Mouse (Mus musculus) lung, embryonic 15.5 days (tissue): ENCODE data around the gene Gm10778. TPM values are rescaled to one million over a fixed set of nuclear protein-coding genes. Genes with fewer than 3 reads are reported as not detected.
A peak's percentile ranks its signal among the peaks of the same experiment; 100 is the strongest.
"Not testable (repeated sequence)": the region's sequence is repeated elsewhere in the genome, so short reads cannot be mapped to it uniquely, and the experiment has no call there.

ENCODE experiments used
- ATAC-seq: fragments of 200-750 bp; cut with Nextera tagmentation; 2 replicates; pipeline ENCODE4 v1.8.0; 2017; ENCODE audit warnings: moderate number of reproducible peaks, borderline replicate concordance; ENCODE audit not compliant: low FRiP score, low TSS enrichment; ENCODE audit errors: extremely low read depth
- H3K27ac ChIP-seq: fragments of 300-500 bp; sonication (generic); 2 replicates; pipeline ENCODE4 v1.5.1; 2015; ENCODE audit warnings: moderate library complexity, mild to moderate bottlenecking, inconsistent platforms
- H3K27me3 ChIP-seq: fragments of 300-500 bp; sonication (generic); 2 replicates; pipeline ENCODE4 v1.6.1; 2015; ENCODE audit warnings: inconsistent platforms
- H3K36me3 ChIP-seq: fragments of 300-500 bp; sonication (generic); 2 replicates; pipeline ENCODE4 v1.6.1; 2015; ENCODE audit warnings: inconsistent platforms
- H3K4me1 ChIP-seq: fragments of 300-500 bp; sonication (generic); 2 replicates; pipeline ENCODE4 v1.6.1; 2015; ENCODE audit warnings: inconsistent platforms
- H3K4me2 ChIP-seq: fragments of 300-500 bp; sonication (generic); 2 replicates; pipeline ENCODE4 v1.6.1; 2015; ENCODE audit warnings: inconsistent platforms, mild to moderate bottlenecking, moderate library complexity
- H3K4me3 ChIP-seq: fragments of 300-500 bp; sonication (generic); 2 replicates; pipeline ENCODE4 v1.5.1; 2015; ENCODE audit warnings: mild to moderate bottlenecking, inconsistent platforms
- H3K9ac ChIP-seq: fragments of 300-500 bp; sonication (generic); 2 replicates; pipeline ENCODE4 v1.6.1; 2015; ENCODE audit warnings: inconsistent platforms
- H3K9me3 ChIP-seq: fragments of 300-500 bp; sonication (generic); 2 replicates; pipeline ENCODE4 v1.6.1; 2016; ENCODE audit warnings: inconsistent platforms
- WGBS: fragments of 180-500 bp; shearing (Covaris S2); methylation state at CpG from one replicate; pipeline ENCODE4 v1.1.7; 2015; 5-methylcytosine and 5-hydroxymethylcytosine counted together
- polyA plus RNA-seq: library from polyadenylated mRNA; unstranded; fragments of >200 nt; fragmentation: Nextera tagmentation; extraction: Ambion mirVana; gene quantifications from 2 replicates; pipeline ENCODE4 v1.2.1, GENCODE M21; 2015

Gene Gm10778
- 4.3 and 4.7 TPM in 2 replicates for polyA plus RNA-seq

DNA sequence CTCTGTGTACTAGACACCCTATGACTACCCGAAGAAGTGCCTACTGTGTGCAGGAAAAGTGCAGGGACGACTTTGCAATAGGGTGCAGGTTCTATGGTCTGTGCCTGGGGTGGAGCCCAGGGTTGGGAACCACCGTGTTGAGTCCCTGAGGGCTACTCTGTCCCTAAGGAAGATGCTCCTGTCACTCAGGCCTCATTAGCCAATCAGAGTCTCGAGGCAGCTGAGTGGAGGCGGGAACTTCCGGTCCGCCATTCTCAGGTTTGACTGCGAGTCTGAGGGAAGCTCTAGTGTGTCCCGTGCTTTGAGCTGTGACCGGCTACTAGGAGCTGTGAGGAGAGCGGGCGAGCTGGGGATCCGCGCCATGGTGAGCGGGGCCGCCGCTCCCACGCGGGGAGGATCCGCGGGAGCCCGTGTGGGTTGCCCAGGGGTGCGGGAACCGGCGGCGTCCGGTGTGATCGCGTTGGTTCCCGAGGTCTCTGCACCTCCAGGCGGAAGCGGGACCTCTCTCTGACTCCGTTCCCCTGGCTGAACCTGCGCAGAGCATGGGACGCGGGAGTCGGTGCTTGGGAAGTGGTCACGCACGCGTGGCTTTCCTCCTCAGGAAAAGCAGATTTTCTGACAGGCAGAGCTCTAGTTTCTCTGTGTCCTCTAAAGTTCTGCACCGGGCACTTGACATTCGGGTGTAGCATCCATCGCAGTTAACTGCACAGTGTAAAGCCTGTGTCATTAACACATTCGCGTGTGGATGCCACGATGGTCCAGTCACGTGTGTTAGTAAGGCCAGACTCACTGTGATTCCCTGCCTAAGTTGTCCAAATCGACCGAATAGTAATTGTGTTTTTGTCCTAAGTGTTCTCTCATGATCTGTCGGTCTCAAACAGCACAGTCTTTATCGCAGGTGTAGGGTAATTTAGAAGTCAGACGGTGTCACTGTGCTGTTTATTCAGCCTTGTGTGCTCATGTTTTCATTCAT, at the start of gene Gm10778:
TSS of gene Gm10778 (plus strand) at position 257 of the 973 bp plus-strand sequence.
- not testable (repeated sequence) for H3K36me3 ChIP-seq, H3K27me3 ChIP-seq, H3K9me3 ChIP-seq, H3K4me1 ChIP-seq
- Histone ChIP-seq H3K4me3 (peak within 1 kb of the TSS; percentile 58), H3K9ac (peak within 1 kb of the TSS; percentile 63), H3K4me2 (peak within 1 kb of the TSS; percentile 65), H3K27ac (peak within 1 kb of the TSS; percentile 73; the same call in 1 of the 2 replicates)
- ATAC-seq: peak; percentile 94
- WGBS: 1% methylated on average over 42 of the region's 52 CpGs

DNA sequence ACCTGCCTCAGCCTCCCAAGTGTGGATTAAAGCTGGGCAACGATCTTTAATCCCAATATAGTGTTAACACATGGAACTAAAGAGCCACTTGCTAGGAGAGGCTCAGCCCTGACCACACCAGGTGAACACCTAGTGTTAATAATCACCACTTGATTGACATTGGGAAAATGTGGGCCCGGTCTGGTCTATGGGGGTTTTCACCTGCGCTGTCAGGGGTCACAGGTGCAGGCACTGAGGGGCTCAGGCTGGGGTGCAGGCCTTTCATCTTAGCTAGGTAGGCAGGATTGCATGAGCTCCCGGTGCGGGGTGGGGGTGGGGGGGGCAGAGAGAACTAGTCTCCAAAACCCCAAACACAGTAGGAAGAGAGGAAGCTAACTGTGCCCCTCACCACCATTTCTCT, 49.2 kb upstream of the Gm10778 start:
- no peaks in the 10 kb centered on the region for H3K36me3 ChIP-seq
- no peak overlapping the region for H3K9ac ChIP-seq
- no peak overlapping the region for H3K4me2 ChIP-seq
- peaks cover 59% of the 10 kb centered on the region for H3K4me1 ChIP-seq
- no peak for ATAC-seq
- H3K4me3 ChIP-seq: no peak overlapping the region
- H3K27ac ChIP-seq: 0 out of 2 replicates have a peak overlapping the region, but pooled peaks have one; percentile 84
- 56% methylated on average over 5 of the region's 5 CpGs for WGBS
- no peaks in the 10 kb centered on the region for H3K9me3 ChIP-seq
- 0 out of 2 replicates have a peak, but pooled peaks cover 10% of the 10 kb centered on the region for H3K27me3 ChIP-seq

DNA sequence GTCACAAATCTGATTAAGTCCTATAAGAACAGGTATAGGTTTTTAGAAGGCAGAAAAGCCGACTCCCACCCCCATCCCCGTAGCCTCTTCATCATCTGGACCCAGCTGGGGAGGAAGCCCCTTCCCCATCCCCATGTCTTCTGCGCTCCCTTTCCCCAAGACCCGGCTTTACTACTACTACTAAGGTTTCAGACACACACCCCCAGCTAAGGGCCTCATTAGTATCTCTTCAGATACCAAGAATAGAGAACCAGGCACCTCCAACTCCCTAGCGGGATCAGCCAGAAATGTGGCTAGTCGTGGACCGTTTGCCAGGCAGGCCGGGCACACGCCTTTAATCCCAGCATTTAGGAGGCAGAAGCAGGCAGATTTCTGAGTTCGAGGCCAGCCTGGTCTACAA, 48.8 kb upstream of the Gm10778 start:
- no peak for ATAC-seq
- no peak overlapping the region for H3K9ac ChIP-seq
- H3K27ac ChIP-seq: peak overlapping the region; percentile 84
- no peak overlapping the region for H3K4me2 ChIP-seq
- H3K36me3 ChIP-seq: no peaks in the 10 kb centered on the region
- H3K4me1 ChIP-seq: peaks cover 61% of the 10 kb centered on the region
- no peaks in the 10 kb centered on the region for H3K9me3 ChIP-seq
- no peak overlapping the region for H3K4me3 ChIP-seq
- WGBS: 51% methylated on average over 10 of the region's 10 CpGs
- 0 out of 2 replicates have a peak, but pooled peaks cover 7% of the 10 kb centered on the region for H3K27me3 ChIP-seq

DNA sequence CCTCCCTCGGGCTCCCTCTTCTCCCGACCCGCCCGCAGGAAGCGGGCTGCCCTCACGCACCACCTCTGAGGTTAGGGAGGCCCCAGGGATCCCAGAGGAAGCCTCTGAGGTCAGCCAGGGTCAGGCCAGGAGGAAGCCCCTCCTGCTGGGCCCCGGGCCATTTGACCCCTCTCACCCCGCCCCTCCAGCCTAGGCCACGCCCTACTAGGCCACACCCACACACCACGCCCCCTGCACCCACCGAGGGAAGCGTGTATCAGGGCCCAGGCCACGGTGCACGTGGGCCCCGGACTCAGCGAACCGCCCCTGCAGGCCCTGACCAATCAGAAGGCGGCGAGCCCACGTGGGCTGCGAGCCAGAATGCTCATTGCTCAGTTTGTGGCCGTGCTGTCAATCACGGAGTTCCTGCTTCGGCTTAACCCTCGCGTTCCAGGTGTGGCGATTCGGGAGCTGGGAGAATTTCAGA, 48.1 kb upstream of the Gm10778 start, which contains the start of gene Tle6:
TSS of gene Tle6 (minus strand) at position 336 of the 466 bp plus-strand sequence.
- H3K27me3 ChIP-seq: no peaks in the 10 kb centered on the region
- H3K4me3 ChIP-seq: peak within 1 kb of the TSS; percentile 34
- peak; percentile 82 for ATAC-seq
- no peak within 1 kb of the TSS for H3K9ac ChIP-seq
- H3K27ac ChIP-seq: peak within 1 kb of the TSS; percentile 84
- no peaks in the 10 kb centered on the region for H3K36me3 ChIP-seq
- under 1% methylated on average over 28 of the region's 28 CpGs for WGBS
- peaks cover 60% of the 10 kb centered on the region for H3K4me1 ChIP-seq
- H3K9me3 ChIP-seq: no peaks in the 10 kb centered on the region
- peak within 1 kb of the TSS; percentile 62 for H3K4me2 ChIP-seq

DNA sequence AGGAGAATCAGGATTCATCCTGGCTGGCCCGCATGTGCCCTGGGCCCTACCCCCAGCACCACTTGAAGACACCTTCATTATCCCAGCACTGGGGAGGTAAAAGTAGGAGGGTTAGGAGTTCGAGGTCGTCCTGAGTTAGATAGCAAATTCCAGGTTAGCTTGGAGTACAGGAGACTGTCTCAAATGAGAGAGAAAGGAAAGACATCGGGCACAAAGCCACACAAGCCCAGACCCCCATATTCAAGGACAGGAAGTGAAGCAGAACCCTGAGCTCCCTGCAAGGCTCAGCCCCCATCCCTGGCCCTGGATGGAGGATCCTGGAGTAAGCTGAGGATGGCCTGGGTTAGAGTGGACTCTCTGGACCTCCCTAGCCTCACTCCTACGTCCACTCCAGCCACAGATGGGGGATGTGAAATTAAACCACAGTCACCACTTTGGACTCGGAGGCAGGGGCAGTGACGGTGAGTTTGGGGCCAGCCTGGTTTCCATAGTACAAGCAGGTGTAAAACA, 47.4 kb upstream of the Gm10778 start:
- Histone ChIP-seq H3K4me3 (peak overlapping the region; percentile 34), H3K4me1 (peaks cover 53% of the 10 kb centered on the region), H3K36me3 (no peaks in the 10 kb centered on the region), H3K9me3 (no peaks in the 10 kb centered on the region), H3K9ac (no peak overlapping the region), H3K27me3 (no peaks in the 10 kb centered on the region), H3K4me2 (peak overlapping the region; percentile 62), H3K27ac (peak overlapping the region; percentile 84)
- 29% methylated on average over 7 of the region's 7 CpGs for WGBS
- ATAC-seq: no peak

DNA sequence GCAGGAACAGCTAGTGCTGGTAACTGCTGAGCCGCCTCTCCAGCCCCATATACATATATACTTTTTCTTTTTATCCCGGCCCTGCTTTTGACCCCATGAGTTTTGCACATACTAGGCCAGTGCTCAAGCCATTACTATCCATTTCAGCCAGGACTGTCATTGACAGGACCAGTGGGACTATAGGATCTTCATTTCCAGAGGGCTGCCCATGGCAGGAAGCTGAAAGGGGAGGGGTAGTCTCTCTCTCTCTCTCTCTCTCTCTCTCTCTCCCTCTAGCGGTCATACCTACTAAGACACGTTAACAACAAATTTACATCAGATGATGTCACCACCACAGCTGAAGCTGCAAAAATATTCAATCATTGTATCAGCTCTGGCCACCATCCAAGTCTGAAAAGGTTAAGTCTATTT, 46.1 kb upstream of the Gm10778 start:
- Histone ChIP-seq H3K27me3 (no peaks in the 10 kb centered on the region), H3K4me3 (no peak overlapping the region), H3K9ac (no peak overlapping the region), H3K36me3 (no peaks in the 10 kb centered on the region), H3K27ac (peak overlapping the region; percentile 45), H3K4me1 (peaks cover 45% of the 10 kb centered on the region), H3K4me2 (no peak overlapping the region), H3K9me3 (no peaks in the 10 kb centered on the region)
- WGBS: 14% methylated on average over 4 of the region's 4 CpGs
- ATAC-seq: no peak

DNA sequence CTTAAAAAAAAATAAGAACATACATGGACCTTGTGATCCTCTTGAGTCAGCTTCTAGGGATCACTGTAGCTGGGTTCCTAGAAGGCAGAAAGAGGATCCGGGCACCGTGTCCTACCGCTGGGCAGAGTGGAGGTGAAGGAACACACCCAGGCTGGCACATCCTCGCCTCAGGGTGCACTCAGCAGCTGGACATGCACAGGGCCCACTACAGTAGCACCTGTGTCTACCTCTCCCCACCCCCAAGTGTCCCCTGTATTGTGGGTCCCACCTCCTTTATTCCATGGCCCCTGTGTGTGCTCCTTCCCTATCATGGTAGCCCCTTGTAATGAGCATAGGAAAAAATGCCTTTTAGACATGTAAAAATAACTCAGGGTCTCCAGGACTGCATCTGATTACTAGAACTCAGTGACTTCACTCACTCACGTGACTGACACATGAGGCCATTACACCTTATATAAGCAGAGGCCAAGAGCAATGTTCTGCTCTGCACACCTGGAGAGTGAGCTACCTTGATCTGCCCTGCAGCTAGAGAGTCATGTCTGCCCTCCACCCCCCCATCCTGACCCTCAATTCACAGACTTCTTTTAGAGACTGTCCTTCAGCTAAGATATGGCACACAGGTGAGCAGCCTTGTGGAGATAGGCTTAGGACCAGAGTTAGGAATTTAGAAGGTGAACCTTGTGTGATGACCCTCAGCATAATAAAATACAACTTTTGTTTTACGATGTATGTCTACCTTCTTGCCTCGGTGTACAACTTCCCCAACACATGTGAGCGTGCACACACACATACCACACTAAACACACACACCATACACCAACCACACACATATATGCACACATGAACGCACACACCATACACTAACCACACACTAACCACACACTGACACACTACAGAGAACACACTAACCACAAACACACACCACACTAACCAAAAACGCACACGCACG, 44.6 kb upstream of the Gm10778 start:
- 0 out of 2 replicates have a peak overlapping the region, but pooled peaks have one; percentile 30 for H3K9ac ChIP-seq
- WGBS: 72% methylated on average over 12 of the region's 12 CpGs
- H3K9me3 ChIP-seq: no peaks in the 10 kb centered on the region
- H3K27ac ChIP-seq: peak overlapping the region; percentile 93; the same call in 1 of the 2 replicates
- peak overlapping the region; percentile 78 for H3K4me2 ChIP-seq
- H3K4me1 ChIP-seq: peaks cover 41% of the 10 kb centered on the region
- no peak for ATAC-seq
- no peaks in the 10 kb centered on the region for H3K36me3 ChIP-seq
- no peak overlapping the region for H3K4me3 ChIP-seq
- no peaks in the 10 kb centered on the region for H3K27me3 ChIP-seq

DNA sequence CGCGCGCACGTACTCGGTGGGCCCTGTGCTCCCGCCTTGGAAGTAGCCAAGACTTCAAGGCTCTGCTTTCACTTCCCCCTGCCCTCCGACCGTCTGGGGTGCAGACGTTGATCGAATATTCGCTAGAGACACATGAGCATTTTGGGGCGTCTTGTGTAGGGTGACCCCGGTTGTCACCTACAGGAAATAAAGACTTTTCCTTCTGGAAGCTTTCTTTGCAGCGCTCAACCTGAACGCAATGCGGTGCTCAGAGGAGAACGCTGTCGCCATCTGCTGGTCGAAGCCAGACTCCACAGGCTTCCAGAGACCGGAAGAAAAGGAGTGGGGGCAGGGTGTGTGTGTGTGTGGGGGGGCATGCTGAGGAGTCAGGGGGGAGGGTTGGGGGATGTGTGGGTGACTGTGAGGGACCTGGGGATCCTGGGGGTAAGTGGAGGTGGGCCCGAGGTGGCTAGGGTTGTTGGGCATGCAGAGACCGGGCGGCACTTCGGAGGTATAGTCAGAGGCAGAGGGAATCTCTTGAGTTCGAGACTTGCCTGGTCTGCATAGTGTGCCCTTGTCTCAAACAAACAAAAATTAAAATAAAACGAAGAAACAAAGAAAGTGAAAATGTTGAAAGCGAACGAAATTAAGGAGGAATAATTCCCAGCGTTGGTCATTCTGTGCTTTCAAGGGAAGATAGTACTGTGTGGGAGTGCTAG, 43.7 kb upstream of the Gm10778 start:
- no peaks in the 10 kb centered on the region for H3K9me3 ChIP-seq
- H3K9ac ChIP-seq: peak overlapping the region; percentile 30; the same call in 1 of the 2 replicates
- H3K4me2 ChIP-seq: peak overlapping the region; percentile 78
- H3K27ac ChIP-seq: peak overlapping the region; percentile 93
- H3K27me3 ChIP-seq: no peaks in the 10 kb centered on the region
- H3K4me1 ChIP-seq: peaks cover 41% of the 10 kb centered on the region
- ATAC-seq: 0 out of 2 replicates have a peak, but pooled peaks have one; percentile 24
- no peaks in the 10 kb centered on the region for H3K36me3 ChIP-seq
- WGBS: 18% methylated on average over 29 of the region's 29 CpGs
- peak overlapping the region; percentile 52 for H3K4me3 ChIP-seq

DNA sequence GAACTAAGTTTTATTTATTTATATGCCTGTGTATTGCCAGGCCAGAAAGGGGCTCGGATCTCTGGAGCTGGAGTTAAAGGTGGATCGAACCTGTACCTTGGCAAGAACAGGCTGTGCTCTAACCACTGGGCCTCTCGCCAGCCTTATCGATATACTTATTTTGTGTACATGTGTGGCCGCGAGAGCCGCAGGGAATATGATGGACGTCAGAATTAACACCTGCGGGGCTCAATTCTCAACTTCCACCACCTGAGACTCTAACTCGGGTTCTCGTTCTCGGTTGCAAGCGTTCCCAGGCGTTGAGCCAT, 43.2 kb upstream of the Gm10778 start:
- Histone ChIP-seq H3K27ac (peak overlapping the region; percentile 93), H3K4me1 (peaks cover 39% of the 10 kb centered on the region), H3K36me3 (no peaks in the 10 kb centered on the region), H3K9ac (peak overlapping the region; percentile 27), H3K9me3 (no peaks in the 10 kb centered on the region), H3K4me2 (peak overlapping the region; percentile 78), H3K4me3 (peak overlapping the region; percentile 52), H3K27me3 (no peaks in the 10 kb centered on the region)
- 0 out of 2 replicates have a peak, but pooled peaks have one; percentile 0 for ATAC-seq
- 2% methylated on average over 14 of the region's 14 CpGs for WGBS

DNA sequence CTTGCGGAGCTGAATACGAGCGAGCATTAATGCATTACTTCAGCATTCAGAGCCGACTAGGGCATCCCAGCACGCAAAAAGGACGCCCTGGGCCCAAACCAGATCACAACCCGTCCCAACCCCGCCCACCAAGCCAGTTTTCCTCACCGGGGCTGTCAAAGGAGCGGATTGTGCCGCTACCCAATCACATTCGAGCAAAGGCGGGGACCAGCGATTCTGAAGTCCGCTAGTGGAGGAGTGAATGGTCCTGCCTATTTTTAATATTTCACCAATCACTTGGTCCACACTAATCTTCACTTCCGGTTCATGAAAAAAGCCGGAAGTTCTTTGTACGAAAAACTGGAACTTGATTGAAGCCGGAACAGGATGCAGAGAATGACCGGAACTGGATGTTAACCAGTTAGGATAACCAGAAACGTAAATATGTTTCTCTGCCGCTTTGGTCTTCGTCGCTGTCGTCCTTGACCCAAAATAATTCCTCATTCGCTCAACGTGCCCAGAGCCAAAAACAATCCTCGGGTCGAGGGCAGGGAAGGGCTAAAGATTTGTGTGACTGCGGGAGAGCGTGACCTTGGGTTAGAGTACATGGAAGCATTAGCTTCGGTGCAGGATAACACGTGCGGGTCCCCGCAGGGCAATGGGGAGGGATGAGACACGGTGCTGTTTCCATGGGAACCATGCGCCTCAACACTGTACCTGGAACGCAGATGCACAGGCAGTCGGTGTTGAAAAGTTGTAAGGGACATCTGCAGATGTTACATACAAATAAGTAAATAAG, 42.7 kb upstream of the Gm10778 start, which contains the start of gene BC025920:
TSS of gene BC025920 (plus strand) at position 297 of the 778 bp plus-strand sequence.
- WGBS: under 1% methylated on average over 39 of the region's 39 CpGs
- Histone ChIP-seq H3K4me1 (peaks cover 35% of the 10 kb centered on the region), H3K27ac (peak within 1 kb of the TSS; percentile 93)

More for the DNA sequence above, 42.7 kb upstream of the Gm10778 start, which contains the start of gene BC025920:
- peak; percentile 86 for ATAC-seq
- H3K27me3 ChIP-seq: no peaks in the 10 kb centered on the region
- peak within 1 kb of the TSS; percentile 34 for H3K9ac ChIP-seq
- peak within 1 kb of the TSS; percentile 52 for H3K4me3 ChIP-seq
- peak within 1 kb of the TSS; percentile 78 for H3K4me2 ChIP-seq
- H3K36me3 ChIP-seq: no peaks in the 10 kb centered on the region
- no peaks in the 10 kb centered on the region for H3K9me3 ChIP-seq
